Mouse (Mus musculus) embryonic facial prominence, embryonic 11.5 days (tissue): ENCODE data around the gene Gab3. TPM values are rescaled to one million over a fixed set of nuclear protein-coding genes. Genes with fewer than 3 reads are reported as not detected.

Source experiments
- ATAC-seq: fragments of 200-750 bp; cut with Nextera tagmentation; replicated peaks from 2 replicates; pipeline ENCODE4 v1.8.0; 2017; ENCODE audit warnings: low read depth; ENCODE audit not compliant: insufficient number of reproducible peaks, low FRiP score, low TSS enrichment
- DNase-seq: peaks from one replicate; pipeline ENCODE4 v3.0.0-alpha.2; 2015; ENCODE audit warnings: low spot score
- H3K27ac ChIP-seq: fragments of 300-500 bp; sonication (generic); replicated peaks from 2 replicates; pipeline ENCODE4 v1.5.1; 2014; ENCODE audit warnings: mild to moderate bottlenecking, low read depth, low read length, control low read depth
- H3K27me3 ChIP-seq: fragments of 300-500 bp; sonication (generic); 2 replicates; pipeline ENCODE4 v1.6.1; 2014; ENCODE audit warnings: mild to moderate bottlenecking, low read length, moderate library complexity, mixed read lengths; ENCODE audit not compliant: control insufficient read depth, insufficient read depth
- H3K36me3 ChIP-seq: fragments of 300-500 bp; sonication (generic); replicated peaks from 2 replicates; pipeline ENCODE4 v1.6.1; 2014; ENCODE audit warnings: low read depth, mild to moderate bottlenecking, low read length, moderate library complexity, mixed read lengths; ENCODE audit not compliant: control insufficient read depth, insufficient read depth
- H3K4me1 ChIP-seq: fragments of 300-500 bp; sonication (generic); 2 replicates; pipeline ENCODE4 v1.6.1; 2014; ENCODE audit warnings: low read length, mixed read lengths; ENCODE audit not compliant: control insufficient read depth, insufficient read depth
- H3K4me2 ChIP-seq: fragments of 300-500 bp; sonication (generic); 2 replicates; pipeline ENCODE4 v1.6.1; 2014; ENCODE audit warnings: low read depth, mild to moderate bottlenecking, control low read depth, low read length, moderate library complexity
- H3K4me3 ChIP-seq: fragments of 300-500 bp; sonication (generic); 2 replicates; pipeline ENCODE4 v1.5.1; 2014; ENCODE audit warnings: low read depth, low read length, control low read depth
- H3K9ac ChIP-seq: fragments of 300-500 bp; sonication (generic); replicated peaks from 2 replicates; pipeline ENCODE4 v1.6.1; 2014; ENCODE audit warnings: mild to moderate bottlenecking, control low read depth, low read length
- H3K9me3 ChIP-seq: fragments of 300-500 bp; sonication (generic); replicated peaks from 2 replicates; pipeline ENCODE4 v1.6.1; 2016; ENCODE audit warnings: mild to moderate bottlenecking, low read length, inconsistent platforms, mixed read lengths; ENCODE audit not compliant: control insufficient read depth
- WGBS: fragments of 180-500 bp; shearing (Covaris S2); extraction: QIAGEN DNeasy Blood & Tissue Kit; methylation state at CpG from one replicate; pipeline ENCODE4 v1.1.7; 2014; 5-methylcytosine and 5-hydroxymethylcytosine counted together
- polyA plus RNA-seq: library from polyadenylated mRNA; unstranded; fragments of >200 nt; fragmentation: Nextera tagmentation; extraction: Ambion mirVana; gene quantifications from 2 replicates; pipeline ENCODE4 v1.2.1, GENCODE M21; 2014

The Gab3 gene
- 0.95 and 1.1 TPM in 2 replicates for polyA plus RNA-seq

GRCm38 (mm10) chrX:75084774-75085508 lies at the start of gene Gab3:
TSS of gene Gab3 (minus strand) at chrX:75085458.
- no peaks in the 10 kb centered on the region for H3K9me3 ChIP-seq
- DNase-seq (peak; percentile 60), ATAC-seq (peak; percentile 87; the same call in 1 of the 2 replicates)
- 7% methylated on average over 9 of the region's 17 CpGs for whole genome bisulfite sequencing
- no peaks in the 10 kb centered on the region for H3K36me3 ChIP-seq
- H3K4me3 ChIP-seq, result peak within 1 kb of the TSS; percentile 46
- H3K27ac ChIP-seq, result no peak within 1 kb of the TSS
- peak within 1 kb of the TSS; percentile 43 for H3K9ac ChIP-seq
- H3K4me1 ChIP-seq, result no peaks in the 10 kb centered on the region
- H3K4me2 ChIP-seq, result peak within 1 kb of the TSS; percentile 51
- H3K27me3 ChIP-seq, result no peaks in the 10 kb centered on the region

- Histone ChIP-seq H3K27me3 (no peaks in the 10 kb centered on the region), H3K9me3 (no peaks in the 10 kb centered on the region), H3K4me3 (peak within 1 kb of the TSS; percentile 45), H3K27ac (no peak within 1 kb of the TSS), H3K9ac (peak within 1 kb of the TSS; percentile 71), H3K36me3 (no peaks in the 10 kb centered on the region), H3K4me2 (peak within 1 kb of the TSS; percentile 42), H3K4me1 (no peaks in the 10 kb centered on the region)
- WGBS, result 16% methylated on average over 36 of the region's 36 CpGs
- peak; percentile 87 for DNase-seq
- ATAC-seq, result peak; percentile 99
Measured at GRCm38 (mm10) chrX:75130467-75131160, 45.4 kb upstream of the Gab3 start, which contains the start of gene Mpp1. TSS of gene Mpp1 (minus strand) at chrX:75131016.

GRCm38 (mm10) chrX:75129474-75129873 lies 44.2 kb upstream of the Gab3 start:
- WGBS, result 76% methylated on average over 2 of the region's 2 CpGs
- no peak overlapping the region for H3K9ac ChIP-seq
- no peak overlapping the region for H3K4me2 ChIP-seq
- H3K27me3 ChIP-seq, result no peaks in the 10 kb centered on the region
- no peak overlapping the region for H3K4me3 ChIP-seq
- no peaks in the 10 kb centered on the region for H3K4me1 ChIP-seq
- no peaks in the 10 kb centered on the region for H3K36me3 ChIP-seq
- no peak overlapping the region for H3K27ac ChIP-seq
- DNase-seq, result no peak
- no peaks in the 10 kb centered on the region for H3K9me3 ChIP-seq
- no peak for ATAC-seq

GRCm38 (mm10) chrX:75128333-75128980 lies 43.2 kb upstream of the Gab3 start:
- no peak for ATAC-seq
- no peak for DNase-seq
- H3K4me3 ChIP-seq, result no peak overlapping the region
- no peak overlapping the region for H3K9ac ChIP-seq
- no peak overlapping the region for H3K4me2 ChIP-seq
- no peaks in the 10 kb centered on the region for H3K36me3 ChIP-seq
- H3K27ac ChIP-seq, result no peak overlapping the region
- H3K9me3 ChIP-seq, result no peaks in the 10 kb centered on the region
- H3K4me1 ChIP-seq, result no peaks in the 10 kb centered on the region
- H3K27me3 ChIP-seq, result no peaks in the 10 kb centered on the region

- Histone ChIP-seq H3K27me3 (no peaks in the 10 kb centered on the region), H3K36me3 (no peaks in the 10 kb centered on the region), H3K9me3 (no peaks in the 10 kb centered on the region), H3K4me1 (no peaks in the 10 kb centered on the region), H3K9ac (no peak overlapping the region), H3K4me2 (no peak overlapping the region), H3K27ac (no peak overlapping the region), H3K4me3 (no peak overlapping the region)
- ATAC-seq (no peak), DNase-seq (no peak)
Measured at GRCm38 (mm10) chrX:75126893-75127292, 41.6 kb upstream of the Gab3 start.

- Histone ChIP-seq H3K27ac (no peak overlapping the region), H3K4me1 (no peaks in the 10 kb centered on the region), H3K9ac (no peak overlapping the region), H3K27me3 (no peaks in the 10 kb centered on the region), H3K36me3 (no peaks in the 10 kb centered on the region), H3K4me3 (no peak overlapping the region), H3K9me3 (no peaks in the 10 kb centered on the region), H3K4me2 (no peak overlapping the region)
- DNase-seq (no peak), ATAC-seq (no peak)
- 87% methylated on average over 3 of the region's 3 CpGs for WGBS
Measured at GRCm38 (mm10) chrX:75125606-75126005, 40.3 kb upstream of the Gab3 start.

- H3K36me3 ChIP-seq, result no peaks in the 10 kb centered on the region
- H3K4me1 ChIP-seq, result no peaks in the 10 kb centered on the region
- no peak overlapping the region for H3K4me2 ChIP-seq
- H3K9me3 ChIP-seq, result no peaks in the 10 kb centered on the region
- DNase-seq, result no peak
- H3K9ac ChIP-seq, result no peak overlapping the region
- H3K4me3 ChIP-seq, result no peak overlapping the region
- H3K27ac ChIP-seq, result no peak overlapping the region
- no peak for ATAC-seq
- no peaks in the 10 kb centered on the region for H3K27me3 ChIP-seq
Measured at GRCm38 (mm10) chrX:75115550-75115949, 30.3 kb upstream of the Gab3 start.

- WGBS, result 87% methylated on average over 6 of the region's 6 CpGs
- Histone ChIP-seq H3K9ac (no peak overlapping the region), H3K36me3 (no peaks in the 10 kb centered on the region), H3K9me3 (no peaks in the 10 kb centered on the region), H3K4me3 (no peak overlapping the region), H3K27me3 (no peaks in the 10 kb centered on the region), H3K4me2 (no peak overlapping the region), H3K4me1 (no peaks in the 10 kb centered on the region), H3K27ac (no peak overlapping the region)
- ATAC-seq (no peak), DNase-seq (no peak)
Measured at GRCm38 (mm10) chrX:75102293-75102692, 17.0 kb upstream of the Gab3 start.
